Mouse (Mus musculus): Measurements from ENCODE around the gene Lect2.

Lect2 gene

GRCm38 (mm10) chr13:56556701-56557100 is 8.4 kb upstream of the Lect2 start:
- no peak for DNase-seq (ENCODE audit: inconsistent ontology term)

- DNase-seq (ENCODE audit: inconsistent ontology term) = peak; percentile 50
These were observed 7.7 kb upstream of the Lect2 start for GRCm38 (mm10) chr13:56555957-56556356.

GRCm38 (mm10) chr13:56554409-56554808 is 6.1 kb upstream of the Lect2 start:
- peak; percentile 48 for DNase-seq (ENCODE audit: inconsistent ontology term)

GRCm38 (mm10) chr13:56553923-56554322 is 5.6 kb upstream of the Lect2 start:
- DNase-seq (ENCODE audit: inconsistent ontology term) = no peak

- no peak for DNase-seq (ENCODE audit: inconsistent ontology term)
These were observed 3.4 kb upstream of the Lect2 start for GRCm38 (mm10) chr13:56551661-56552060.

- no peak for DNase-seq (ENCODE audit: inconsistent ontology term)
These were observed 2.3 kb upstream of the Lect2 start for GRCm38 (mm10) chr13:56550574-56550973.

- DNase-seq (ENCODE audit: inconsistent ontology term) = peak; percentile 62
These were observed 1.1 kb upstream of the Lect2 start for GRCm38 (mm10) chr13:56549364-56549763.

- peak; percentile 87 for DNase-seq (ENCODE audit: inconsistent ontology term)
These were observed 3.3 kb downstream of the Lect2 start for GRCm38 (mm10) chr13:56544956-56545355.

- no peak for DNase-seq (ENCODE audit: inconsistent ontology term)
These were observed 4.5 kb downstream of the Lect2 start for GRCm38 (mm10) chr13:56543805-56544204.

GRCm38 (mm10) chr13:56539846-56540245 is 8.5 kb downstream of the Lect2 start:
- DNase-seq (ENCODE audit: inconsistent ontology term) = no peak

- no peak for DNase-seq (ENCODE audit: inconsistent ontology term)
These were observed 11.3 kb downstream of the Lect2 start for GRCm38 (mm10) chr13:56537026-56537425.

GRCm38 (mm10) chr13:56535570-56535969 is 12.7 kb downstream of the Lect2 start:
- DNase-seq (ENCODE audit: inconsistent ontology term) = no peak

- no peak for DNase-seq (ENCODE audit: inconsistent ontology term)
These were observed 13.4 kb downstream of the Lect2 start for GRCm38 (mm10) chr13:56534931-56535330.

GRCm38 (mm10) chr13:56529685-56530084 is 18.6 kb downstream of the Lect2 start:
- DNase-seq (ENCODE audit: inconsistent ontology term) = no peak

GRCm38 (mm10) chr13:56529031-56529430 is 19.3 kb downstream of the Lect2 start:
- no peak for DNase-seq (ENCODE audit: inconsistent ontology term)

GRCm38 (mm10) chr13:56528281-56528680 is 20.0 kb downstream of the Lect2 start:
- no peak for DNase-seq (ENCODE audit: inconsistent ontology term)

GRCm38 (mm10) chr13:56527846-56528245 is 20.5 kb downstream of the Lect2 start:
- no peak for DNase-seq (ENCODE audit: inconsistent ontology term)

GRCm38 (mm10) chr13:56526871-56527270 is 21.4 kb downstream of the Lect2 start:
- no peak for DNase-seq (ENCODE audit: inconsistent ontology term)

GRCm38 (mm10) chr13:56522821-56523167 is 25.5 kb downstream of the Lect2 start:
- no peak for DNase-seq (ENCODE audit: inconsistent ontology term)

GRCm38 (mm10) chr13:56522081-56522820 is 26.1 kb downstream of the Lect2 start, which contains the start of gene Fbxl21:
Fbxl21 (plus strand) TSS chr13:56522472.
- peak; percentile 96 for DNase-seq (ENCODE audit: inconsistent ontology term)

- DNase-seq (ENCODE audit: inconsistent ontology term) = peak; percentile 17
These were observed 31.5 kb downstream of the Lect2 start for GRCm38 (mm10) chr13:56516816-56517215.

- DNase-seq (ENCODE audit: inconsistent ontology term) = peak; percentile 64
These were observed 32.0 kb downstream of the Lect2 start for GRCm38 (mm10) chr13:56516311-56516710.

GRCm38 (mm10) chr13:56513595-56513994 is 34.7 kb downstream of the Lect2 start:
- peak; percentile 63 for DNase-seq (ENCODE audit: inconsistent ontology term)

- no peak for DNase-seq (ENCODE audit: inconsistent ontology term)
These were observed 38.5 kb downstream of the Lect2 start for GRCm38 (mm10) chr13:56509796-56510195.

All from Muller cell, postnatal 12 days (primary cell).